Mouse (Mus musculus) bone marrow, adult 2 months (tissue): ENCODE results near the gene Efna5.

Experiments
- CTCF ChIP-seq: fragments of 200-500 bp; IDR thresholded peaks from 2 replicates; pipeline ENCODE4 v1.5.1; 2011; ENCODE audit warnings: low read length, control low read depth; ENCODE audit not compliant: control insufficient read depth, insufficient read depth
- POLR2A ChIP-seq: fragments of 200-500 bp; IDR thresholded peaks from 2 replicates; pipeline ENCODE4 v1.6.1; 2011; ENCODE audit warnings: low read depth, mild to moderate bottlenecking, control low read depth, low read length, borderline replicate concordance; ENCODE audit not compliant: control insufficient read depth

- no peak for TF ChIP-seq CTCF
- no peak for TF ChIP-seq POLR2A
These were observed 100.0 kb downstream of the Efna5 start for GRCm38 (mm10) chr17:62781120-62781519.
